Mouse (Mus musculus) v-Abl transformed pro-B cells (cell line): Measurements from ENCODE around the gene Mtus2.
"Not testable (repeated sequence)": the region's sequence is repeated elsewhere in the genome, so short reads cannot be mapped to it uniquely, and the experiment has no call there.

Experiments used
- in situ Hi-C, 2 experiments: fragments of 400-800 bp; cut with MboI; formaldehyde crosslinking; loops; one replicate each; pipeline ENCODE4 v1.15.1; 2025; ENCODE audit not compliant: unreplicated experiment in 2 of 2

Gene Mtus2

GRCm38 (mm10) chr5:147956821-147957564 lies at the start of gene Mtus2:
Gene Mtus2, plus strand, starts transcription at chr5:147957320.
- in situ Hi-C loops: no loop called here

- in situ Hi-C loops: no loop called here
These were observed 49.3 kb upstream of the Mtus2 start for GRCm38 (mm10) chr5:147907851-147908250.

DNA sequence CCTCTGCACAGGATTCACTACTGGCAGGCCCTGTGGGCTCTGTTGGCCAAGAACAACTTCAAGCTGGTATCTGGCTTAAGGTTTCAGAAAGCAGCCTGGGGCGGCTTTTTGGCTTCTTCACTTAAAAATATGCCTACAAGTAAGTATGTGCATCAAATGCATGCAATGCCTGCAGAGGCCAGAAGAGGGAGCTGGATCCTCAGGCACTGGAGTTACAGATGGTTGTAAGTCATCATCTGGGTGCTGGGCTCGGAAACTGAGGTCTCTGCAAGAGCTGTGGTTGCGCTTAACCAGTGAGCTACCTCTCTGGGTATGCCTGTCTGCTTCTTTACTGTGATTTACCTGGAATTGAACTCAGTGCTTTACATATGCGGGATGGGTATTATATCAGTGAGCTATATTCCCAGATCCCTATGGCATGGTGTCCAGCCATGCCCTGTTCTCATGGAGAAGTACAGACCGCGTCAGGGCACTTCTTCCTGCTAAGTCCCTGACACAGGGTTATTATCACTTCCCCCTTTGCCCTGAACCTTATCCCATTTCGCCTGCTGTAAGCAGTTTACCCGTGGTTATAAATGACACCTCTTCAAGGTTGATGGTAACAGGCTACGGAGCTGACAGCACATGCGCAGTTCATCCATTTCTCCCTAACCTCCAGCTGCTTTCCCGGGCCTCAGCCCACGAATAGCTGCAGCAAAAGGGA lies 46.2 kb upstream of the Mtus2 start:
- in situ Hi-C loops: no loop called here

GRCm38 (mm10) chr5:147911744-147912143 lies 45.4 kb upstream of the Mtus2 start:
- in situ Hi-C loops: no loop called here

GRCm38 (mm10) chr5:147913241-147913842 lies 43.8 kb upstream of the Mtus2 start:
- in situ Hi-C loops: no loop called here

DNA sequence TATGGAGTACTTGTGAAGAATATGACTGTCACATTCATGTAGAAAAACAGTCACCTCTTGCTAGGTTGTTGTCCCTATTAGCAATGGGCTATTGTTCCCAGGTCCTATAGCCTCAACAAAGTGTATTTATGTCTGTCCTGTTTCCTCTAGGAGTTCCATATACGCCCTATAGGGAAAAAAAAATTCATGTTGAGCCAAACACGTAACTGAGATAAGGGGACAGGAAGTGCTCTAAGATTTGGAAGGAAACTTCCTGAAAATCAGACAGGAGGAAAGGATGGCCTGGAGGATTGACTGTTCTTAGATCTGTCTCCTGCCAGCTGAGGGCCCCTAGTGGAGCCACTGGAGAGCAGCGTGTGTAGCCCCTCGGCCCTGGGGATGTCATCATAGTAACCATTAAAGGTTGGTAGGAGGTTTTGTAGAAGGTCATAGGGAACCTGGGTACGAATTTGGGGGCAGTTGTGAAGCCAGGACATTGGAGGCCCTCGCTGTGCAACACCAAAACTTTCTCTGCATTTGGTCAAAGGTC lies 42.0 kb upstream of the Mtus2 start:
- in situ Hi-C loops: no loop called here

DNA sequence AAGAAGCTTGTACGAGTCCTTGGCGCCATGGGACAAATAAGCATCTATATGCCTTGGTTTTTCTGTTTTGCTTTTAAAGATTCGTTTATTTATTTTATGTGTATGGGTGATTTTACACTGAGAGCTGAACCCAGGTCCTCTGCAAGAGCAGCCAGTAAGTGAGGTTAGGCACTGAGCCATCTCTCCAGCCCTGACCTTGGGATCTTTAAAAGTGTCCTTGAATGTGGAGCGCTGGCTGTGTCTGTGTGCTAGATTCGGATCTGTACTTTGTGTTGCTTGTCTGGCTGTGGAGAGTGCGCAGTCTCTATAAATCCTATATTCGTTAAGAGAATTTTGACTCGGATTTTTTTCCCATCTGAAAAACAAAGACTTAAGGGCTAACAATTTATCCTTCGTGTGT lies 40.9 kb upstream of the Mtus2 start:
- in situ Hi-C loops: no loop called here

DNA sequence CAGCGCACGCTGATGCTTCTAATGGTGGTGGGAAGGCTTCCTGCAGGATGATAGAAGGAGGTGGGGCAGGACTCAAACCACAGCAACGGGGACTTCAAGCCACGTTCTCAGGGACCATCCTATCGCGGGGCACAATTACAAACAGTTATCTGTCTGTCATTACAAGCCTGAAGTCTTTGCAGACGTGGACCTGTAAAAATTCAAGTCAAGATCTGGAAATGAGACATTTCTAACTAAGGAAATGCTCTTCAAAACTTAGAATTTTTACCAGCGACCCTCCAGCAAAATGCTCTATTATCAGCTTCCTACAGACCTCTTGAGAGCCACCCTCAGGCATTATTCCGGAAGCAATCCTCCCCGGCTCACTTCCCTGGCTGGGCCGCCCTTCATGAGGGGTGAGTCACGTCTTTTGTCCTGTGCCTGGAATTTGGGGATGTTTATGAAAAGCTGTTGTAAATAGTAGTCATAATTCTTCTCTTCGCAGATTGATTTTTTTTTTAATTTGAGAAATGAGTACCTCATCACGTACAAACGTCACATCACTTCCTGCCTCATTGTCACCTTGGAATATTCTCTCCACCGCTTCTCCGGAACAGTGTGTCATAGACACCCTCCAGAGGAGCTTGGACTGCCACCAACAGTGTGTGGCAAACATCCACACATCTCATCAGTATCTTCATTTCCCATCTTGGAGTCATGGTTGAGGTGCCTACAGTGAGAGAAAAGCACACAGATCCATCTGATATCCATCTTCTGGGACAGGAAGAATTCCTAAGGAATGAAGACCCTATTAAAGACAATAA lies 38.9 kb upstream of the Mtus2 start:
- in situ Hi-C loops: no loop called here

DNA sequence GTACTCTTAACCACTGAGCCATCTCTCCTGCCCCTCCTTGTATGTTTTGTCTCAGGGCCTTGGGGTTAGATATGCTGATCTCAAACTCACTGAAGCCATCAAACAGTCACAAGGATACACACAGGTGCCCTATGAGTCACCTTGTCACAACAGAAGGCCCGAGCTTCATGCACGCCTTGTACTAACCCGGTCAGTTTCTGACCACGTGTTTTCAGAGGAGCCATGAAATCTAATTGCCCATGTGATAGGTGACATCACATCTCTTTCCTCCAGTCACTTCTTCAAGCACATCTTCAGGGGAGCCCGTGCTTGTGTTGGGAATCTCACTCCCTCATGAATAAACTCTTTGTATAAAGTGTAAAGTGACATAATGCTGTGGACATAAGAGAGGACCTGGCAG lies 32.5 kb upstream of the Mtus2 start:
- in situ Hi-C loops: no loop called here

GRCm38 (mm10) chr5:147925935-147926604 lies 31.1 kb upstream of the Mtus2 start:
- in situ Hi-C loops: no loop called here

DNA sequence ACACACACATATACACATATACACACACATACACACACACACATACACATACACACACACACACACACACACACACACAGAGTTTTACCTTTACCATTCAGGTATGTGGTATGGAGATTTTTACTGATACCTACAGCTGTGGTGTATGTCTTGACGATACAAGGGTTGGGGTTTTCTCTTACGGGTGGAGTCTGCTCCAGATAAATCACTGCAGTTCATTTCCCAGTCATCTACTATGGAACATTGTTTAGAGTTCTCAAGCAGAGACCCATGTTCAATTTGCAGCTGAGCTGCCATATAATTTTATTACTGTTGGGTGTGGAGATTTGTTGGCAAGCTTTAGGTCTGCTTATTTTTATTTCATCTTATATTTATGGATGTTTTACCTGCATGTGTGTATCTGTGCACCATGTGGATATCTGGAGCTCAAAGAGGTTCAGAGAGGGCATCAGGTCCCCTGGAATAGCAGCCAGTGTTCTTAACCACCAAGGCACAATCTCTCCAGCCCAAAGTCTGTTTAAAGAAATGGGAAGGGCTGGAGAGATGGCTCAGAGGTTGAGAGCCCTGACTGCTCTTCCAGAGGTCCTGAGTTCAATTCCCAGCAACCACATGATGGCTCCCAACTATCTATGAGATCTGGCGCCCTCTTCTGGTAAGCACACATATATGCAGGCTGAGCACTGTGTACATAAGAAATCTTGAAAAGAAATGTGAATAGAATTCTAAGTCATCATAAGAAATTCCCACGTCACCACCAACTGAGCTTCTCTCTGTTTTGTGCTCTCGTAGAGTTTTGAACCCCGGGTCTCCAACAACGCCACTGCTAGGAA lies 28.2 kb upstream of the Mtus2 start:
- in situ Hi-C loops: no loop called here

DNA sequence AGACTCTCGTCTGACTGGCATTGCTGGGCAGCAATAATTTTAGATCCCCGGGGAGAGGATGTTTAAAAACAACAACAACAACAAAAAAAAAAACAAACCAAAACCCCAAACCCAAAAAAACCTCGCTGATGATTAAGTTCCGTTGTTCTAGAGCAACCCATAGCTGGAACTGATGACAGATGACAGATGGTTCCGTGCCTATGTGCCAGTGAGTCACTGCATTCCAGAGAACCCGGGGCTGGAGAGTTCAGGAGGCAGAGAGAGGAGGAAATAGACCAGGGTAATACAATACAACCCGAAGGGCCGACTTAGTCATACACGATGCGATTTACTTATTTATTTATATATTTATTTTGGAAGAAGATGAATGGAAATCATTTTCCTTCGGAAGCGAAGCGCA lies 22.0 kb upstream of the Mtus2 start:
- in situ Hi-C loops: no loop called here

GRCm38 (mm10) chr5:147939226-147939625 lies 17.9 kb upstream of the Mtus2 start:
- in situ Hi-C loops: no loop called here

GRCm38 (mm10) chr5:147945000-147945666 lies 12.0 kb upstream of the Mtus2 start:
- in situ Hi-C loops: no loop called here

DNA sequence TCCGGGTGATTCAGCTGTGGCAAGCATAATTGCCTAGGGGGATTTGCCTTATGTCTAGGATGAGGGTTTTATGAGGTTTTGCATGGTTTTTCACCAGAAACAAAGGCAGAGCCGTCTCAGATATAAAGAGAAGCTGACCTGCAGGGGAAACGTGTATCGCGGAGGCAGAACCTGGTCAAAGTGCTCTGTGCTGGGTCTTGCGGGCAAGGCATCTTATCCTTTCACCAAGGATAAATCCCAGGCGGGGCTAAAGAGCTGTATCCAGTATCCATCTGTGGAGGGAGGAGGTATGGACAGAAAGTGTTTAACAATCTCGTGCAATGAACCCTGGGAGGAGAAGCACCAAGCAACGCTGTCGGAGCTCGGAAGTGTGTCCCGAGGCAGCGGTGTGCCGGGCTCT lies 7.2 kb upstream of the Mtus2 start:
- in situ Hi-C loops: no loop called here

DNA sequence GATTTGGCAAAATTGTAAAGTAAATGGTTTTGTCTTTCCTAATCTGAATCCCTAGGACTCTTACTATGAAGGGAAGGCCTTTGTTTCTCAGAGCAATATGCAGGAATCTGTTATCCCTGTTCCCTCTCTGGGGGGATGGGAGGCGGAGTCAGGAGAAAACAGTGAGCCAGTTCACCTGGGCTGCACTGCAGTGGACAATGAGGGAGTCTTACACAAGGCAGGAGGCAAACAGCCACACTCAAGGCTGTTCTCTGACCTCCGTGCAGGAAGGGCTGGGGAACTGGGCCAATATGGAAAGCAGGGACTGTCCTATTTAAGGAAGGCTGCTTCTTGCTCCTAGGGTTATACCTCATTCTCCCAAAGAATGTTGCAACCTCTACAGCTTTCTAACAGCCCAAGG lies 5.4 kb upstream of the Mtus2 start:
- in situ Hi-C loops: no loop called here

- in situ Hi-C loops: not testable (repeated sequence)
These were observed 3.9 kb upstream of the Mtus2 start for GRCm38 (mm10) chr5:147953181-147953580.

GRCm38 (mm10) chr5:147955671-147956070 lies 1.4 kb upstream of the Mtus2 start:
- in situ Hi-C loops: no loop called here

GRCm38 (mm10) chr5:147956421-147956820 lies 699 bp upstream of the Mtus2 start:
- in situ Hi-C loops: no loop called here
